In genomic region chr7:102065046-102065891, GRCm38 (mm10) we compare ENCODE assay signal across 8 mouse cellular contexts. TPM values are rescaled to one million over a fixed set of nuclear protein-coding genes. Genes with fewer than 3 reads are reported as not detected.
DNase-seq lines count a peak whose midpoint lies in the region; ATAC-seq and TF ChIP-seq lines count a peak whose summit lies in the region.

Rnf121 (minus strand) TSS chr7:102065469.
Xndc1 (plus strand) TSS chr7:102065511.
Xntrpc (plus strand) TSS chr7:102065713.

- H3K36me3 ChIP-seq in embryonic facial prominence, embryonic 13.5 days, result 0 out of 2 replicates have a peak, but pooled peaks cover 16% of the 10 kb centered on the region
- no peaks in the 10 kb centered on the region for H3K36me3 ChIP-seq in kidney, adult 2 months (ENCODE audit: control insufficient read depth, insufficient read depth, low read length)
- H3K36me3 ChIP-seq in limb, embryonic 12.5 days, result 0 out of 2 replicates have a peak, but pooled peaks cover 8% of the 10 kb centered on the region
- no peaks in the 10 kb centered on the region for H3K36me3 ChIP-seq in midbrain, embryonic 15.5 days (replicated peaks)
- no peaks in the 10 kb centered on the region for H3K36me3 ChIP-seq in spleen, adult 2 months (ENCODE audit: control insufficient read depth, insufficient read depth, low read length)

- peak; percentile 90 for DNase-seq in 3134 (ENCODE audit: extremely low read depth, insufficient read length, low spot score)
- DNase-seq in adrenal gland, postnatal 36 days, result peak; percentile 95 to 97
- peak; percentile 96 for DNase-seq in heart, adult 18-20 months
- DNase-seq in kidney, adult 2 months, result peak; percentile 96
- DNase-seq in spleen, adult 2 months (ENCODE audit: low read depth in 1 of 2, low spot score in 2 of 2), result peak; percentile 83 to 90

- H3K27ac ChIP-seq in embryonic facial prominence, embryonic 13.5 days, result peak within 1 kb of the TSS; percentile 88
- peak within 1 kb of the TSS; percentile 84 for H3K27ac ChIP-seq in kidney, adult 2 months (ENCODE audit: insufficient read depth, low read depth, low read length)
- H3K27ac ChIP-seq in limb, embryonic 12.5 days, result peak within 1 kb of the TSS; percentile 84
- peak within 1 kb of the TSS; percentile 87 for H3K27ac ChIP-seq in midbrain, embryonic 15.5 days
- H3K27ac ChIP-seq in spleen, adult 2 months (ENCODE audit: insufficient read depth, low read length), result peak within 1 kb of the TSS; percentile 78

- H3K4me2 ChIP-seq in embryonic facial prominence, embryonic 13.5 days, result peak within 1 kb of the TSS; percentile 77
- peak within 1 kb of the TSS; percentile 68 for H3K4me2 ChIP-seq in limb, embryonic 12.5 days
- peak within 1 kb of the TSS; percentile 69 for H3K4me2 ChIP-seq in midbrain, embryonic 15.5 days

- peak within 1 kb of the TSS; percentile 81 for H3K9ac ChIP-seq in embryonic facial prominence, embryonic 13.5 days
- peak within 1 kb of the TSS; percentile 63 for H3K9ac ChIP-seq in limb, embryonic 12.5 days (replicated peaks)
- H3K9ac ChIP-seq in midbrain, embryonic 15.5 days, result peak within 1 kb of the TSS; percentile 80

- TF ChIP-seq CTCF in kidney, adult 2 months (conservative IDR thresholded peaks at IDR 0.05; ENCODE audit: insufficient read depth, insufficient read length, low read depth, low read length), result no peak
- no peak for TF ChIP-seq CTCF in spleen, adult 2 months (IDR thresholded peaks at IDR 0.05; ENCODE audit: extremely low read depth, insufficient read depth, insufficient read length, insufficient replicate concordance)

- peaks cover 23% of the 10 kb centered on the region for H3K4me1 ChIP-seq in embryonic facial prominence, embryonic 13.5 days
- H3K4me1 ChIP-seq in kidney, adult 2 months (ENCODE audit: control insufficient read depth, insufficient read depth, low read length), result peaks cover 2% of the 10 kb centered on the region; the same call in 1 of the 2 replicates
- H3K4me1 ChIP-seq in limb, embryonic 12.5 days (replicated peaks), result peaks cover 18% of the 10 kb centered on the region
- peaks cover 36% of the 10 kb centered on the region for H3K4me1 ChIP-seq in midbrain, embryonic 15.5 days
- H3K4me1 ChIP-seq in spleen, adult 2 months (ENCODE audit: control insufficient read depth, insufficient read depth, insufficient read length), result no peaks in the 10 kb centered on the region; the same call in 1 of the 2 replicates

- peak; percentile 98 for ATAC-seq in embryonic facial prominence, embryonic 13.5 days (ENCODE audit: insufficient number of reproducible peaks, insufficient read depth, low FRiP score, low TSS enrichment, low read depth)
- peak; percentile 98 for ATAC-seq in limb, embryonic 12.5 days (ENCODE audit: insufficient number of reproducible peaks, insufficient read depth, low FRiP score, low TSS enrichment, low read depth)
- peak; percentile 99 for ATAC-seq in midbrain, embryonic 15.5 days (replicated peaks)

- no peak for TF ChIP-seq POLR2A in kidney, adult 2 months (IDR thresholded peaks at IDR 0.05; ENCODE audit: low read depth, low read length)
- peak; percentile 29 for TF ChIP-seq POLR2A in spleen, adult 2 months (IDR thresholded peaks at IDR 0.05; ENCODE audit: low read depth, low read length)

- under 1% methylated on average over 56 of the region's 56 CpGs for WGBS in embryonic facial prominence, embryonic 13.5 days
- under 1% methylated on average over 56 of the region's 56 CpGs for WGBS in kidney, adult 2 months
- WGBS in limb, embryonic 12.5 days, result under 1% methylated on average over 56 of the region's 56 CpGs
- WGBS in midbrain, embryonic 15.5 days, result under 1% methylated on average over 56 of the region's 56 CpGs
- WGBS in spleen, adult 2 months, result under 1% methylated on average over 56 of the region's 56 CpGs

- peak within 1 kb of the TSS; percentile 74 for H3K4me3 ChIP-seq in embryonic facial prominence, embryonic 13.5 days
- peak within 1 kb of the TSS; percentile 69 for H3K4me3 ChIP-seq in kidney, adult 2 months (ENCODE audit: insufficient read depth, low read depth, low read length)
- peak within 1 kb of the TSS; percentile 70 for H3K4me3 ChIP-seq in limb, embryonic 12.5 days (replicated peaks)
- peak within 1 kb of the TSS; percentile 77 for H3K4me3 ChIP-seq in midbrain, embryonic 15.5 days
- peak within 1 kb of the TSS; percentile 72 for H3K4me3 ChIP-seq in spleen, adult 2 months (ENCODE audit: extremely low read depth, insufficient read depth, insufficient read length)

- H3K9me3 ChIP-seq in embryonic facial prominence, embryonic 13.5 days, result no peaks in the 10 kb centered on the region
- no peaks in the 10 kb centered on the region for H3K9me3 ChIP-seq in limb, embryonic 12.5 days
- H3K9me3 ChIP-seq in midbrain, embryonic 15.5 days, result no peaks in the 10 kb centered on the region

- no peaks in the 10 kb centered on the region for H3K27me3 ChIP-seq in embryonic facial prominence, embryonic 13.5 days
- H3K27me3 ChIP-seq in kidney, adult 2 months (replicated peaks; ENCODE audit: control insufficient read depth, insufficient read depth, low read length), result no peaks in the 10 kb centered on the region
- H3K27me3 ChIP-seq in limb, embryonic 12.5 days, result no peaks in the 10 kb centered on the region
- H3K27me3 ChIP-seq in midbrain, embryonic 15.5 days (replicated peaks), result no peaks in the 10 kb centered on the region
- H3K27me3 ChIP-seq in spleen, adult 2 months (ENCODE audit: control insufficient read depth, insufficient read depth, low read length), result no peaks in the 10 kb centered on the region

RNA-seq across cellular contexts. Expression of gene Rnf121, which starts in this region (rescaled TPM):
- 10 to 100 TPM; 33.0 to 38.6 TPM for total RNA-seq in adrenal gland, postnatal 36 days (2021)
- polyA plus RNA-seq in embryonic facial prominence, embryonic 13.5 days (2015; fragmentation: Nextera tagmentation; extraction: Ambion mirVana), result 31.2 and 33.3 TPM in 2 replicates
- total RNA-seq in heart, adult 18-20 months (2021), result 10 to 100 TPM; 24.5 TPM
- 42.7 and 43.8 TPM in 2 replicates for polyA plus RNA-seq in kidney, adult 2 months (2012; rRNA removed)
- 28.8 and 30.7 TPM in 2 replicates for polyA plus RNA-seq in limb, embryonic 12.5 days (2016; fragmentation: Nextera tagmentation; extraction: Ambion mirVana)
- polyA plus RNA-seq in midbrain, embryonic 15.5 days (2015; fragmentation: Nextera tagmentation; extraction: Ambion mirVana), result 33.7 and 34.2 TPM in 2 replicates
- polyA plus RNA-seq in spleen, adult 2 months (2012; rRNA removed), result 14.2 and 17.7 TPM in 2 replicates

RNA-seq across cellular contexts. Expression of gene Xndc1, which starts in this region (rescaled TPM):
- total RNA-seq in adrenal gland, postnatal 36 days (2021), result 10 to 100 TPM in 1 of 2 experiments, 1 to 10 TPM in 1; 9.7 to 12.2 TPM
- 45.4 and 47.8 TPM in 2 replicates for polyA plus RNA-seq in embryonic facial prominence, embryonic 13.5 days (2015; fragmentation: Nextera tagmentation; extraction: Ambion mirVana)
- 1 to 10 TPM; 4.9 to 6.9 TPM for total RNA-seq in heart, adult 18-20 months (2021)
- 12.3 and 13.2 TPM in 2 replicates for polyA plus RNA-seq in kidney, adult 2 months (2012; rRNA removed)
- 48.7 and 51.7 TPM in 2 replicates for polyA plus RNA-seq in limb, embryonic 12.5 days (2016; fragmentation: Nextera tagmentation; extraction: Ambion mirVana)
- 29.6 and 29.8 TPM in 2 replicates for polyA plus RNA-seq in midbrain, embryonic 15.5 days (2015; fragmentation: Nextera tagmentation; extraction: Ambion mirVana)
- 18.3 and 21.5 TPM in 2 replicates for polyA plus RNA-seq in spleen, adult 2 months (2012; rRNA removed)

RNA-seq across cellular contexts. Expression of gene Xntrpc, which starts in this region (rescaled TPM):
- 1 to 10 TPM in 1 of 2 experiments, under 1 TPM in 1; 0.70 to 1.0 TPM for total RNA-seq in adrenal gland, postnatal 36 days (2021)
- polyA plus RNA-seq in embryonic facial prominence, embryonic 13.5 days (2015; fragmentation: Nextera tagmentation; extraction: Ambion mirVana), result 1.6 and 2.7 TPM in 2 replicates
- under 1 TPM; 0.44 to 0.74 TPM for total RNA-seq in heart, adult 18-20 months (2021)
- 1.8 and 2.5 TPM in 2 replicates for polyA plus RNA-seq in kidney, adult 2 months (2012; rRNA removed)
- 2.3 and 2.9 TPM in 2 replicates for polyA plus RNA-seq in limb, embryonic 12.5 days (2016; fragmentation: Nextera tagmentation; extraction: Ambion mirVana)
- 1.00 and 1.3 TPM in 2 replicates for polyA plus RNA-seq in midbrain, embryonic 15.5 days (2015; fragmentation: Nextera tagmentation; extraction: Ambion mirVana)
- 2.6 and 4.9 TPM in 2 replicates for polyA plus RNA-seq in spleen, adult 2 months (2012; rRNA removed)

Comparison
In these comparisons a context has a peak if more than half of its experiments do, and no peak if none do; other contexts are left out.
1. Peak in every context shown above with its lines: DNase-seq, ATAC-seq, H3K4me3 ChIP-seq and H3K27ac ChIP-seq.